Mouse (Mus musculus) urinary bladder, postnatal 4 days (tissue): Measurements from ENCODE around the gene Mybpc3.
A peak's percentile ranks its signal among the peaks of the same experiment; 100 is the strongest.
"Not testable (repeated sequence)": the region's sequence is repeated elsewhere in the genome, so short reads cannot be mapped to it uniquely, and the experiment has no call there.

Source experiments
- DNase-seq, 2 experiments: peaks; one replicate each; pipeline ENCODE4 v3.0.0; 2021 to 2022; ENCODE audit warnings: low spot score in 2 of 2

The Mybpc3 gene

GRCm38 (mm10) chr2:91087453-91087852 is 30.5 kb upstream of the Mybpc3 start:
- DNase-seq: no peak

- DNase-seq: no peak
Measured at GRCm38 (mm10) chr2:91088987-91089386, 29.0 kb upstream of the Mybpc3 start.

GRCm38 (mm10) chr2:91090208-91090607 is 27.7 kb upstream of the Mybpc3 start:
- DNase-seq: no peak

GRCm38 (mm10) chr2:91090827-91091226 is 27.1 kb upstream of the Mybpc3 start:
- DNase-seq: no peak

GRCm38 (mm10) chr2:91096524-91096923 is 21.4 kb upstream of the Mybpc3 start:
- no peak for DNase-seq

GRCm38 (mm10) chr2:91097015-91097414 is 20.9 kb upstream of the Mybpc3 start:
- no peak for DNase-seq

- DNase-seq: no peak
Measured at GRCm38 (mm10) chr2:91098156-91098555, 19.8 kb upstream of the Mybpc3 start.

- peak; percentile 77 to 93 for DNase-seq
Measured at GRCm38 (mm10) chr2:91101124-91101740, 16.7 kb upstream of the Mybpc3 start.

GRCm38 (mm10) chr2:91108156-91108555 is 9.8 kb upstream of the Mybpc3 start:
- no peak for DNase-seq

GRCm38 (mm10) chr2:91109241-91109640 is 8.7 kb upstream of the Mybpc3 start:
- no peak for DNase-seq

- no peak for DNase-seq
Measured at GRCm38 (mm10) chr2:91109807-91110385, 8.0 kb upstream of the Mybpc3 start.

- DNase-seq: no peak
Measured at GRCm38 (mm10) chr2:91110429-91110828, 7.5 kb upstream of the Mybpc3 start.

GRCm38 (mm10) chr2:91111832-91112231 is 6.1 kb upstream of the Mybpc3 start:
- not testable (repeated sequence) for DNase-seq

- no peak for DNase-seq
Measured at GRCm38 (mm10) chr2:91112491-91112890, 5.5 kb upstream of the Mybpc3 start.

GRCm38 (mm10) chr2:91113334-91113733 is 4.6 kb upstream of the Mybpc3 start:
- DNase-seq: no peak

- DNase-seq: no peak
Measured at GRCm38 (mm10) chr2:91113852-91114251, 4.1 kb upstream of the Mybpc3 start.

- peak; percentile 88 to 97 for DNase-seq
Measured at GRCm38 (mm10) chr2:91114781-91115577, 3.0 kb upstream of the Mybpc3 start.

- DNase-seq: no peak
Measured at GRCm38 (mm10) chr2:91115578-91115970, 2.4 kb upstream of the Mybpc3 start.

GRCm38 (mm10) chr2:91116842-91117241 is 1.1 kb upstream of the Mybpc3 start:
- no peak for DNase-seq

GRCm38 (mm10) chr2:91118647-91119046 is 703 bp downstream of the Mybpc3 start:
- no peak for DNase-seq

GRCm38 (mm10) chr2:91119061-91119460 is 1.1 kb downstream of the Mybpc3 start:
- no peak for DNase-seq

- no peak for DNase-seq
Measured at GRCm38 (mm10) chr2:91119551-91119950, 1.6 kb downstream of the Mybpc3 start.

- no peak for DNase-seq
Measured at GRCm38 (mm10) chr2:91120261-91120671, 2.3 kb downstream of the Mybpc3 start.
